Mouse (Mus musculus) embryonic facial prominence, embryonic 14.5 days (tissue): Measurements from ENCODE around the gene Atp6v1f. TPM values are rescaled to one million over a fixed set of nuclear protein-coding genes. Genes with fewer than 3 reads are reported as not detected.

Experiments
- ATAC-seq: fragments of 200-750 bp; cut with Nextera tagmentation; 2 replicates; pipeline ENCODE4 v1.8.0; 2017; ENCODE audit warnings: low read depth, moderate number of reproducible peaks, moderate TSS enrichment
- DNase-seq: peaks from one replicate; pipeline ENCODE4 v3.0.0-alpha.2; 2015; ENCODE audit warnings: low spot score
- H3K27ac ChIP-seq: fragments of 300-500 bp; sonication (generic); replicated peaks from 2 replicates; pipeline ENCODE4 v1.5.1; 2014; ENCODE audit warnings: low read depth, mild to moderate bottlenecking, low read length, moderate library complexity
- H3K27me3 ChIP-seq: fragments of 300-500 bp; sonication (generic); replicated peaks from 2 replicates; pipeline ENCODE4 v1.6.1; 2014; ENCODE audit warnings: low read length; ENCODE audit not compliant: control insufficient read depth, insufficient read depth
- H3K36me3 ChIP-seq: fragments of 300-500 bp; sonication (generic); 2 replicates; pipeline ENCODE4 v1.6.1; 2014; ENCODE audit warnings: low read length, mixed read lengths; ENCODE audit not compliant: control insufficient read depth, insufficient read depth
- H3K4me1 ChIP-seq: fragments of 300-500 bp; sonication (generic); 2 replicates; pipeline ENCODE4 v1.6.1; 2014; ENCODE audit warnings: antibody characterized with exemption, low read length; ENCODE audit not compliant: control insufficient read depth, insufficient read depth
- H3K4me2 ChIP-seq: fragments of 300-500 bp; sonication (generic); 2 replicates; pipeline ENCODE4 v1.6.1; 2014; ENCODE audit warnings: low read depth, mild to moderate bottlenecking, low read length, moderate library complexity, mixed read lengths
- H3K4me3 ChIP-seq: fragments of 300-500 bp; sonication (generic); 2 replicates; pipeline ENCODE4 v1.5.1; 2014; ENCODE audit warnings: low read depth, mild to moderate bottlenecking, low read length
- H3K9ac ChIP-seq: fragments of 300-500 bp; sonication (generic); 2 replicates; pipeline ENCODE4 v1.6.1; 2014; ENCODE audit warnings: low read depth, mild to moderate bottlenecking, low read length, moderate library complexity, mixed read lengths
- H3K9me3 ChIP-seq: fragments of 300-500 bp; sonication (generic); 2 replicates; pipeline ENCODE4 v1.6.1; 2016; ENCODE audit warnings: low read length; ENCODE audit not compliant: control insufficient read depth
- WGBS: fragments of 180-500 bp; shearing (Covaris S2); extraction: QIAGEN DNeasy Blood & Tissue Kit; methylation state at CpG from one replicate; pipeline ENCODE4 v1.1.7; 2014; 5-methylcytosine and 5-hydroxymethylcytosine counted together
- polyA plus RNA-seq: library from polyadenylated mRNA; unstranded; fragments of >200 nt; fragmentation: Nextera tagmentation; extraction: Ambion mirVana; gene quantifications from 2 replicates; pipeline ENCODE4 v1.2.1, GENCODE M21; 2014

The Atp6v1f gene
- polyA plus RNA-seq, 1 experiment from 2014 or later: 215 TPM

DNA sequence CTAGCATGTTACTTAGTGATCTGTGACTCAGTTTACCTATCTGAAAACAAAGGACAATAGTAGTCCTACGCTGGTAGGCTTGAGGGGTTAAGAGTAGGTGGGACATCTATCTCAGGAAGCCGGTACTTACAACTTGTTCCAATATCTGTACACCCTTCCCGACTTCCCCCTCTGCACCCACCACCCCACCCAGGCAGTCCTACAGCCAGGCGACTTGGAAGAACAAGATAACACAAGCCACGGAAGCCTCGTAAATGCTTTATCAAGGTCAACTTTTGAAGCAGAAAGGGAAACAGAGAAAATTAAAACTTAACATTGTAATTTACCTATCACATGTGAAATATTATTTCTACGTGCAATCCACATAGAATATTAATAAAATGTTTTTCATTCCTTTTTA is 32.7 kb downstream of the Atp6v1f start:
- Histone ChIP-seq H3K9ac (no peak overlapping the region), H3K4me2 (no peak overlapping the region), H3K4me3 (no peak overlapping the region), H3K36me3 (peaks cover 16% of the 10 kb centered on the region), H3K9me3 (no peaks in the 10 kb centered on the region), H3K4me1 (no peaks in the 10 kb centered on the region), H3K27ac (no peak overlapping the region), H3K27me3 (peaks cover 22% of the 10 kb centered on the region)
- DNase-seq (no peak), ATAC-seq (no peak)
- WGBS: 91% methylated on average over 7 of the region's 7 CpGs

DNA sequence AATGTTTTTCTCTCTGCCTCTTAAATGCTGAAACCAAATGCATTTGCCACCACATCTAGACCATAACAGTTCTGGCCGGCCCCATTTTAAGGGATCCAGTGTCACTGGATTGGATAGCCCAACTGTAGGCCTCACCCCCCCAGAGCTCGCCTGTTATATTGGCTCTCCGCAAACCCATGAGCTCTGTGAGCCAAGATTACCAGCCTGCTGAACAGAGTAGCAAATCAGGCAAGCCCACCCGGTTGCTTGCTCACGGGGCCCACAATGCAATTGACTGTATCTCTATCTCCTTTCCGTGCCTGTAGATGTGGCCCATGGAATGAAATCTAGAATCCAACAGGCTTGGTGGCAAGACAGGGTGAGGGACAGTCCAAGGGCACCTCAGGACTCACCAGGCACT is 33.3 kb downstream of the Atp6v1f start:
- H3K27me3 ChIP-seq: peaks cover 19% of the 10 kb centered on the region
- 88% methylated on average over 6 of the region's 6 CpGs for WGBS
- peaks cover 16% of the 10 kb centered on the region for H3K36me3 ChIP-seq
- DNase-seq: no peak
- no peak overlapping the region for H3K9ac ChIP-seq
- no peaks in the 10 kb centered on the region for H3K9me3 ChIP-seq
- no peak overlapping the region for H3K4me2 ChIP-seq
- H3K27ac ChIP-seq: no peak overlapping the region
- no peak overlapping the region for H3K4me3 ChIP-seq
- no peak for ATAC-seq
- no peaks in the 10 kb centered on the region for H3K4me1 ChIP-seq

DNA sequence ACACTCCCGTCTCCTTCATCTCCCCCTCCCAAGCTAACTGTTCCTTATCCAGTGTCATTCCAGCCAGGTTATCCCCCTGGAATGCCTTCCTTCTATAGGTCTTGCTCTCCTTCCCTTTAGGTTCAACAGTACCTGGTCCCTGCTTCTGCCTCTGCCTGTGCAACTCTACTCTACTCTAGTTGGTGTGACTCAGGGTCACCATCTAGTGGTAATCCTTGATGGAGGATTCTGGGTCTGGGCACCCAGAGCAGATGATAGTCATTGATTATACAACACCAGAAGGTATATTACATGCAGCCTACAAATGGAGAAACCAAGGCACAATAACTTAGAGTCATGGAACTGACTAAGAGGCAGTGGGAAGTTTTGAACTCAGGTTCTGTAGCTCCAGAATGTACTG is 34.1 kb downstream of the Atp6v1f start:
- Histone ChIP-seq H3K27ac (no peak overlapping the region), H3K27me3 (peaks cover 11% of the 10 kb centered on the region), H3K9me3 (no peaks in the 10 kb centered on the region), H3K9ac (no peak overlapping the region), H3K4me3 (no peak overlapping the region), H3K4me2 (no peak overlapping the region), H3K4me1 (peaks cover under 1% of the 10 kb centered on the region; the same call in 1 of the 2 replicates), H3K36me3 (peaks cover 15% of the 10 kb centered on the region)
- WGBS: 86% methylated on average over 1 of the region's 1 CpGs
- ATAC-seq: no peak
- no peak for DNase-seq

DNA sequence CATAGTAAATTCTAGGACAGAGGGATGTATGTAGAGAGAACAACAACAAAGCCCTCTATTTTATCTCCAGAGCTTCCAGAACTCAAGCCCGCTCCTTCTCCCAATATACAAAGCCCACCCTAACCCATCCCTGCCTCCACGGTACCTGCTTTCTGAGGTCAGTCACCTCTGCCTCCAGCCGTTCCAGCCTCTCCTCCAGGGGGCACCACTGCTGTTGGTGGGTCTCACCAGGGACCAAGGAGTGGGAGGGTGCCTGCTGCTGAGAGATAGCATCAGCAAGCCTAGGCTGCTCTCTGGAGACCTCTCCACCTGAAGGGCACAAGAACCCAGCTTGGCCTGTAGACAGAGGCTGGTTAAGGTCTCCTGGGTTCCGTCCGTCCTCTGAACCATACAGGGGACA is 38.0 kb downstream of the Atp6v1f start:
- H3K9ac ChIP-seq: no peak overlapping the region
- H3K4me2 ChIP-seq: no peak overlapping the region
- WGBS: 93% methylated on average over 5 of the region's 5 CpGs

GRCm38 (mm10) chr6:29506834-29507233 is 39.3 kb downstream of the Atp6v1f start:
- Histone ChIP-seq H3K9ac (peak overlapping the region; percentile 70), H3K4me1 (peaks cover 15% of the 10 kb centered on the region; the same call in 1 of the 2 replicates), H3K9me3 (no peaks in the 10 kb centered on the region), H3K4me3 (peak overlapping the region; percentile 61), H3K36me3 (no peaks in the 10 kb centered on the region; the same call in 1 of the 2 replicates), H3K27ac (no peak overlapping the region), H3K27me3 (no peaks in the 10 kb centered on the region), H3K4me2 (peak overlapping the region; percentile 66)
- DNase-seq: no peak
- ATAC-seq: 0 out of 2 replicates have a peak, but pooled peaks have one; percentile 34
- 13% methylated on average over 8 of the region's 8 CpGs for WGBS

More for the DNA sequence above, 38.0 kb downstream of the Atp6v1f start:
- ATAC-seq: no peak
- Histone ChIP-seq H3K4me1 (peaks cover 15% of the 10 kb centered on the region; the same call in 1 of the 2 replicates), H3K4me3 (no peak overlapping the region), H3K36me3 (no peaks in the 10 kb centered on the region; the same call in 1 of the 2 replicates), H3K9me3 (no peaks in the 10 kb centered on the region), H3K27ac (no peak overlapping the region), H3K27me3 (no peaks in the 10 kb centered on the region)
- DNase-seq: no peak

GRCm38 (mm10) chr6:29507447-29508309 is 40.2 kb downstream of the Atp6v1f start, which contains the start of gene Kcp:
Gene Kcp (minus strand): TSS chr6:29507952.
- 0 out of 2 replicates have a peak within 1 kb of the TSS, but pooled peaks have one; percentile 17 for H3K27ac ChIP-seq
- under 1% methylated on average over 36 of the region's 47 CpGs for WGBS
- DNase-seq (peak; percentile 61), ATAC-seq (peak; percentile 71)
- H3K4me1 ChIP-seq: peaks cover 15% of the 10 kb centered on the region; the same call in 1 of the 2 replicates
- H3K9me3 ChIP-seq: no peaks in the 10 kb centered on the region
- peak within 1 kb of the TSS; percentile 70 for H3K9ac ChIP-seq
- H3K36me3 ChIP-seq: no peaks in the 10 kb centered on the region; the same call in 1 of the 2 replicates
- H3K27me3 ChIP-seq: no peaks in the 10 kb centered on the region
- H3K4me2 ChIP-seq: peak within 1 kb of the TSS; percentile 66
- peak within 1 kb of the TSS; percentile 61 for H3K4me3 ChIP-seq

- H3K27ac ChIP-seq: no peak overlapping the region
- no peaks in the 10 kb centered on the region for H3K36me3 ChIP-seq
- 37% methylated on average over 2 of the region's 2 CpGs for WGBS
- no peaks in the 10 kb centered on the region for H3K27me3 ChIP-seq
- ATAC-seq: no peak
- no peak overlapping the region for H3K4me2 ChIP-seq
- H3K4me1 ChIP-seq: peaks cover 23% of the 10 kb centered on the region
- H3K9me3 ChIP-seq: no peaks in the 10 kb centered on the region
- no peak overlapping the region for H3K9ac ChIP-seq
- no peak overlapping the region for H3K4me3 ChIP-seq
- no peak for DNase-seq
Measured at GRCm38 (mm10) chr6:29509086-29509485, 41.6 kb downstream of the Atp6v1f start.

GRCm38 (mm10) chr6:29513284-29513683 is 45.8 kb downstream of the Atp6v1f start:
- under 1% methylated on average over 11 of the region's 11 CpGs for WGBS
- peak overlapping the region; percentile 24 for H3K4me3 ChIP-seq
- no peaks in the 10 kb centered on the region for H3K36me3 ChIP-seq
- H3K27ac ChIP-seq: peak overlapping the region; percentile 75
- H3K4me2 ChIP-seq: peak overlapping the region; percentile 48
- H3K9me3 ChIP-seq: no peaks in the 10 kb centered on the region
- DNase-seq (peak; percentile 86), ATAC-seq (peak; percentile 82)
- H3K4me1 ChIP-seq: peaks cover 13% of the 10 kb centered on the region; the same call in 1 of the 2 replicates
- peak overlapping the region; percentile 45 for H3K9ac ChIP-seq
- H3K27me3 ChIP-seq: no peaks in the 10 kb centered on the region
